28 mouse cellular contexts compared by ENCODE assay signal in genomic region chr10:88383479-88383878, GRCm38 (mm10). TPM values are rescaled to one million over a fixed set of nuclear protein-coding genes. Genes with fewer than 3 reads are reported as not detected.
A peak's percentile ranks its signal among the peaks of the same experiment; 100 is the strongest.
DNase-seq lines count a peak whose midpoint lies in the region; ATAC-seq and TF ChIP-seq lines count a peak whose summit lies in the region.
"Had no signal": no experiment of that assay in that cellular context is flagged by ENCODE, and none has a peak within 500 bp of the region (broad histone marks: within the 10 kb centered on the region; RNA-seq: fewer than 3 reads in every experiment).

No protein-coding gene starts in this region.

- no peak overlapping the region for H3K4me3 ChIP-seq in embryonic facial prominence, embryonic 14.5 days (ENCODE audit: low read depth, low read length)
- H3K4me3 ChIP-seq in embryonic facial prominence, embryonic 10.5 days = no peak overlapping the region
- H3K4me3 ChIP-seq in heart, postnatal 0 days (ENCODE audit: low read depth, low read length) = no peak overlapping the region
- no peak overlapping the region for H3K4me3 ChIP-seq in small intestine, adult 2 months (ENCODE audit: low read depth, low read length)
- H3K4me3 ChIP-seq: forebrain, embryonic 13.5 days; hindbrain, embryonic 10.5 days; hindbrain, embryonic 15.5 days; limb, embryonic 12.5 days; liver, embryonic 15.5 days; neural tube, embryonic 15.5 days had no signal

- H3K9ac ChIP-seq in embryonic facial prominence, embryonic 14.5 days (ENCODE audit: low read depth, low read length) = 0 out of 2 replicates have a peak overlapping the region, but pooled peaks have one; percentile 19
- peak overlapping the region; percentile 30; the same call in 1 of the 2 replicates for H3K9ac ChIP-seq in heart, postnatal 0 days (replicated peaks; ENCODE audit: low read depth, low read length)
- H3K9ac ChIP-seq: forebrain, embryonic 13.5 days; hindbrain, embryonic 15.5 days; limb, embryonic 12.5 days; liver, embryonic 15.5 days; neural tube, embryonic 15.5 days had no signal

- no peaks in the 10 kb centered on the region for H3K9me3 ChIP-seq in embryonic facial prominence, embryonic 14.5 days (ENCODE audit: control insufficient read depth, low read length)
- H3K9me3 ChIP-seq in embryonic facial prominence, embryonic 10.5 days = no peaks in the 10 kb centered on the region
- no peaks in the 10 kb centered on the region for H3K9me3 ChIP-seq in heart, postnatal 0 days (replicated peaks; ENCODE audit: control insufficient read depth, low read length)
- H3K9me3 ChIP-seq: forebrain, embryonic 13.5 days; hindbrain, embryonic 10.5 days; hindbrain, embryonic 15.5 days; limb, embryonic 12.5 days; liver, embryonic 15.5 days; neural tube, embryonic 15.5 days had no signal

- no peak overlapping the region for H3K4me2 ChIP-seq in embryonic facial prominence, embryonic 14.5 days (ENCODE audit: low read depth, low read length)
- peak overlapping the region; percentile 12; the same call in 1 of the 2 replicates for H3K4me2 ChIP-seq in heart, postnatal 0 days (ENCODE audit: low read depth, low read length)
- H3K4me2 ChIP-seq: forebrain, embryonic 13.5 days; hindbrain, embryonic 15.5 days; limb, embryonic 12.5 days; liver, embryonic 15.5 days; neural tube, embryonic 15.5 days had no signal

- intact Hi-C loops in heart, postnatal 14 days (cut with DNase I) = no loop called here

- TF ChIP-seq POLR2A in small intestine, adult 2 months (IDR thresholded peaks at IDR 0.05; ENCODE audit: low read depth, low read length) = 0 out of 2 replicates have a peak, but pooled peaks have one; percentile 24

- H3K27ac ChIP-seq in embryonic facial prominence, embryonic 14.5 days (replicated peaks; ENCODE audit: low read depth, low read length) = no peak overlapping the region
- no peak overlapping the region for H3K27ac ChIP-seq in embryonic facial prominence, embryonic 10.5 days (replicated peaks)
- H3K27ac ChIP-seq in heart, postnatal 0 days (ENCODE audit: low read depth) = peak overlapping the region; percentile 81
- H3K27ac ChIP-seq in small intestine, adult 2 months (ENCODE audit: insufficient read depth, low read depth, low read length) = no peak overlapping the region
- H3K27ac ChIP-seq: forebrain, embryonic 13.5 days; hindbrain, embryonic 10.5 days; hindbrain, embryonic 15.5 days; kidney, postnatal 0 days; limb, embryonic 12.5 days; liver, embryonic 15.5 days; neural tube, embryonic 15.5 days had no signal

- TF ChIP-seq CTCF in heart, postnatal 0 days (IDR thresholded peaks at IDR 0.05; ENCODE audit: low read depth) = no peak
- no peak for TF ChIP-seq CTCF in small intestine, adult 2 months (IDR thresholded peaks at IDR 0.05; ENCODE audit: extremely low read depth, insufficient read length, insufficient replicate concordance, low read depth, low read length)

- no peaks in the 10 kb centered on the region for H3K27me3 ChIP-seq in embryonic facial prominence, embryonic 14.5 days (replicated peaks; ENCODE audit: control insufficient read depth, insufficient read depth, low read length)
- no peaks in the 10 kb centered on the region for H3K27me3 ChIP-seq in embryonic facial prominence, embryonic 10.5 days (replicated peaks; ENCODE audit: low read depth, poor library complexity, severe bottlenecking)
- no peaks in the 10 kb centered on the region for H3K27me3 ChIP-seq in heart, postnatal 0 days (ENCODE audit: control insufficient read depth, insufficient read depth, low read length)
- H3K27me3 ChIP-seq in small intestine, adult 2 months (ENCODE audit: control insufficient read depth, insufficient read depth, low read length) = no peaks in the 10 kb centered on the region
- H3K27me3 ChIP-seq: forebrain, embryonic 13.5 days; hindbrain, embryonic 15.5 days; limb, embryonic 12.5 days; liver, embryonic 15.5 days; neural tube, embryonic 15.5 days had no signal

- TF ChIP-seq EP300 in heart, postnatal 0 days (IDR thresholded peaks at IDR 0.05; ENCODE audit: low read depth) = no peak

- H3K36me3 ChIP-seq in embryonic facial prominence, embryonic 14.5 days (ENCODE audit: control insufficient read depth, insufficient read depth, low read length) = no peaks in the 10 kb centered on the region
- H3K36me3 ChIP-seq in embryonic facial prominence, embryonic 10.5 days (replicated peaks) = no peaks in the 10 kb centered on the region
- H3K36me3 ChIP-seq in heart, postnatal 0 days (replicated peaks; ENCODE audit: control insufficient read depth, insufficient read depth, low read length) = no peaks in the 10 kb centered on the region
- no peaks in the 10 kb centered on the region for H3K36me3 ChIP-seq in small intestine, adult 2 months (ENCODE audit: control insufficient read depth, insufficient read depth, low read length)
- H3K36me3 ChIP-seq: hindbrain, embryonic 10.5 days; hindbrain, embryonic 15.5 days; limb, embryonic 12.5 days; liver, embryonic 15.5 days; neural tube, embryonic 15.5 days had no signal

- H3K4me1 ChIP-seq in embryonic facial prominence, embryonic 14.5 days (ENCODE audit: control insufficient read depth, insufficient read depth, low read length) = peaks cover 7% of the 10 kb centered on the region
- peaks cover 29% of the 10 kb centered on the region for H3K4me1 ChIP-seq in embryonic facial prominence, embryonic 10.5 days
- peaks cover 39% of the 10 kb centered on the region for H3K4me1 ChIP-seq in heart, postnatal 0 days (ENCODE audit: control insufficient read depth, insufficient read depth)
- peaks cover 7% of the 10 kb centered on the region for H3K4me1 ChIP-seq in small intestine, adult 2 months (ENCODE audit: control insufficient read depth, insufficient read depth, insufficient read length, low read length)

- no peak for DNase-seq in embryonic facial prominence, embryonic 14.5 days (ENCODE audit: low spot score)
- DNase-seq in embryonic facial prominence, embryonic 10.5 days (ENCODE audit: low spot score) = no peak
- DNase-seq in heart, postnatal 0 days (ENCODE audit: low spot score) = no peak
- no peak for DNase-seq in heart, postnatal 14 days
- DNase-seq in lung, postnatal 25 days (ENCODE audit: low spot score) = peak; percentile 54
- DNase-seq in lung, postnatal 14 days = no peak
- DNase-seq in right cerebral cortex, adult 2 months (ENCODE audit: low spot score in 2 of 2) = no peak
- DNase-seq: adrenal gland, postnatal 14 days; cerebellum, adult 11-12 months; cerebellum, adult 9-11 months; gastrocnemius, postnatal 25 days; kidney, adult 18-20 months; kidney, postnatal 4 days; layer of hippocampus, adult 9-11 months; midbrain, embryonic 14.5 days; retina, postnatal 1 day; right cerebral cortex, postnatal 25 days; spleen, adult 18-20 months; thymus, adult 18-20 months; thymus, postnatal 25 days had no signal

- WGBS in embryonic facial prominence, embryonic 14.5 days = 59% methylated on average over 4 of the region's 4 CpGs
- 63% methylated on average over 4 of the region's 4 CpGs for WGBS in embryonic facial prominence, embryonic 10.5 days
- 51% methylated on average over 4 of the region's 4 CpGs for WGBS in heart, postnatal 0 days
- WGBS in small intestine, adult 2 months = 83% methylated on average over 4 of the region's 4 CpGs

- no peak for ATAC-seq in embryonic facial prominence, embryonic 14.5 days (ENCODE audit: low read depth)
- no peak for ATAC-seq in heart, postnatal 0 days (ENCODE audit: insufficient read depth, low read depth)
- ATAC-seq: forebrain, embryonic 13.5 days had no signal

RNA-seq across cellular contexts. Expression of gene Gnptab, which starts 4.5 kb away (rescaled TPM):
- polyA plus RNA-seq in embryonic facial prominence, embryonic 14.5 days (2014; fragmentation: Nextera tagmentation; extraction: Ambion mirVana) = 9.2 and 9.4 TPM in 2 replicates
- polyA plus RNA-seq in embryonic facial prominence, embryonic 10.5 days (2016; fragmentation: Nextera tagmentation; extraction: Ambion mirVana) = 8.4 and 9.0 TPM in 2 replicates
- total RNA-seq in heart, postnatal 0 days (2014; rRNA removed; ENCODE audit: low replicate concordance) = 15.8 and 18.8 TPM in 2 replicates
- 8.4 and 9.7 TPM in 2 replicates for polyA plus RNA-seq in heart, postnatal 0 days (2015; fragmentation: Nextera tagmentation; extraction: Ambion mirVana)
- total RNA-seq in heart, postnatal 14 days (2021) = 10 to 100 TPM; 30.5 to 32.2 TPM
- 4.5 and 6.1 TPM in 2 replicates for polyA plus RNA-seq in small intestine, adult 2 months (2012; rRNA removed)

RNA-seq across cellular contexts. Expression of gene Dram1, which starts 4.6 kb away (rescaled TPM):
- 4.9 and 5.7 TPM in 2 replicates for polyA plus RNA-seq in embryonic facial prominence, embryonic 14.5 days (2014; fragmentation: Nextera tagmentation; extraction: Ambion mirVana)
- 0.29 and 0.39 TPM in 2 replicates for polyA plus RNA-seq in embryonic facial prominence, embryonic 10.5 days (2016; fragmentation: Nextera tagmentation; extraction: Ambion mirVana)
- 1.5 and 2.2 TPM in 2 replicates for total RNA-seq in heart, postnatal 0 days (2014; rRNA removed; ENCODE audit: low replicate concordance)
- 1.2 and 1.8 TPM in 2 replicates for polyA plus RNA-seq in heart, postnatal 0 days (2015; fragmentation: Nextera tagmentation; extraction: Ambion mirVana)
- total RNA-seq in heart, postnatal 14 days (2021) = 1 to 10 TPM; 3.8 to 3.9 TPM
- 3.6 and 4.6 TPM in 2 replicates for polyA plus RNA-seq in small intestine, adult 2 months (2012; rRNA removed)
